ENCODE assay signal across 8 mouse cellular contexts in the genomic region with DNA sequence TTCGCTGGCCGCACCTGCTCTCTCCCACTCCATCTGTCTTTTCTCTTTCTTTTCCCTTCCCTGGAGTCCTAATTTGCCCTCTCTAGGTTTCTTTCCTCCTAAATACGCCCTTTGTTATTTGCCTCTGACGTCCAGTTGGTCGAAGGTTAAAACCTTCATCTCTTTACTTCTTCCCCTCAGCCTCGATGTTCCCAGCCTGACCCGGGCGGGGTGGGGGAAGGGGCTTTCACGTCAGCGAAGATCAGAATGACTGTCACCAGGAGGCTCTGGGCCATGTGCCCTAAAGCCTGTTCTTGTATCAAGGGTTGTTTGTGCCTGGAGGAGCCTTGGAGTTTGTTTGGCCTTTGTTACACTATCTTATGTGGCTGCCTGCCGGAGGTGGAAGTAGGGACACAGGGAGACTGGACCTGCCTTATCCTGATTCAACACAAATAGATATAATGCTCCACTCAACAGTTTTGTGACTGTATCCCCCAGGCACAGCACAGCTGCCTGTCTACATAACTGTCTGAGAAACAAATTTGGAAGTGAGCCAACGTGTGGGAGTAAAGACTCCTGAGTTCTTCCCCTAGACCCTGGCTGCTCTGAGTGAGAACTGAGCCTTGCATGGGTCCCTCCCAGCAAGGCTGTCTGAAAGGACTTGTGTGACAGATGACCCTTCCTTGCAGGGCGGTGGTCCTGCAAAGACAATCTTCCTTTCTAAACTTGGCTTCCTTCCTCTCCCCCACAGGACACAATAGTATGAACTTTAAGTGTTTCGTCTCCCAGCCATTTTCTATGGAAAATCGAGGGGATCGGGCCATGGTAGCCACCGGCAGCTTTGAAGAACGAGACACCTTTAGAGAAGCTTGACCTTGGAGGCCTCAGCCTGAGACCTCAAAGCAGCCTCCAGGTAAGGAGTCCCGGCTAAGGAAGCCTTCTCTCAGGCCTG. TPM values are rescaled to one million over a fixed set of nuclear protein-coding genes. Genes with fewer than 3 reads are reported as not detected.
DNase-seq lines count a peak whose midpoint lies in the region; TF ChIP-seq lines count a peak whose summit lies in the region.

No protein-coding gene starts in this region.

- H3K79me2 ChIP-seq in macrophage (ENCODE audit: inconsistent target) = peaks cover 44% of the 10 kb centered on the region

- H3K4me1 ChIP-seq in brown adipose tissue, adult 24 weeks (ENCODE audit: control insufficient read depth, insufficient read depth, insufficient read length, low read length) = 0 out of 2 replicates have a peak, but pooled peaks cover 5% of the 10 kb centered on the region
- H3K4me1 ChIP-seq in heart, embryonic 10.5 days = peaks cover 52% of the 10 kb centered on the region

- H3K27me3 ChIP-seq in heart, embryonic 10.5 days (ENCODE audit: insufficient read depth, poor library complexity, severe bottlenecking) = no peaks in the 10 kb centered on the region

- peaks cover 24% of the 10 kb centered on the region for H3K36me3 ChIP-seq in heart, embryonic 10.5 days
- H3K36me3 ChIP-seq in macrophage (ENCODE audit: inconsistent target) = peaks cover 24% of the 10 kb centered on the region

- 36% methylated on average over 19 of the region's 19 CpGs for WGBS in heart, embryonic 10.5 days
- 11% methylated on average over 19 of the region's 19 CpGs for WGBS in macrophage (ENCODE audit: missing documents)

- H3K9me3 ChIP-seq in heart, embryonic 10.5 days = no peaks in the 10 kb centered on the region

- H3K27ac ChIP-seq in layer of hippocampus, adult 2 months = peak overlapping the region; percentile 79
- peak overlapping the region; percentile 84 for H3K27ac ChIP-seq in brown adipose tissue, adult 24 weeks (replicated peaks; ENCODE audit: low read depth, low read length)
- H3K27ac ChIP-seq in heart, embryonic 10.5 days = peak overlapping the region; percentile 83
- peak overlapping the region; percentile 93 for H3K27ac ChIP-seq in macrophage

- peak overlapping the region; percentile 51 for H3K4me3 ChIP-seq in layer of hippocampus, adult 2 months
- H3K4me3 ChIP-seq in brown adipose tissue, adult 24 weeks (ENCODE audit: insufficient read depth, low read depth, low read length) = peak overlapping the region; percentile 72
- H3K4me3 ChIP-seq in heart, embryonic 10.5 days = peak overlapping the region; percentile 62
- peak overlapping the region; percentile 95 for H3K4me3 ChIP-seq in macrophage (ENCODE audit: inconsistent target)

- DNase-seq in layer of hippocampus, adult 2 months (ENCODE audit: low spot score in 2 of 2) = no peak
- DNase-seq in layer of hippocampus, postnatal 36 days = no peak
- no peak for DNase-seq in heart, embryonic 10.5 days (ENCODE audit: low spot score)
- DNase-seq in kidney, postnatal 10 days = peak; percentile 62
- peak; percentile 67 to 68 for DNase-seq in spleen, postnatal 10 days (ENCODE audit: low spot score in 2 of 2)
- DNase-seq in cerebellum, postnatal 4 days (ENCODE audit: low spot score in 2 of 2) = no peak

- TF ChIP-seq CTCF in layer of hippocampus, adult 2 months (conservative IDR thresholded peaks at IDR 0.05) = no peak

RNA-seq across cellular contexts. Expression of a gene that starts 0.6 kb away (rescaled TPM):
- 10 to 100 TPM; 69.0 to 72.4 TPM for total RNA-seq in layer of hippocampus, adult 2 months (2021)
- total RNA-seq in layer of hippocampus, postnatal 36 days (2021) = 10 to 100 TPM; 67.5 to 87.2 TPM
- polyA plus RNA-seq in brown adipose tissue, adult 24 weeks (2012; ENCODE audit: insufficient read depth, insufficient read length, missing spikeins) = 54.8 and 55.8 TPM in 2 replicates
- polyA plus RNA-seq in heart, embryonic 10.5 days (2016; fragmentation: Nextera tagmentation; extraction: Ambion mirVana) = 165 and 231 TPM in 2 replicates
- total RNA-seq in macrophage (2018; cell fraction: chromatin; rRNA removed) = 100 to 1,000 TPM in 12 of 26 experiments, 10 to 100 TPM in 14; 11.5 to 444 (median 80.1) TPM
- 1,000 to 10,000 TPM in 4 of 26 experiments, 100 to 1,000 TPM in 22; 386 to 1,183 (median 657) TPM for total RNA-seq in macrophage (2018; cell fraction: cytosol; rRNA removed)
- total RNA-seq in macrophage (2018; cell fraction: nucleus; rRNA removed) = 100 to 1,000 TPM in 24 of 26 experiments, 10 to 100 TPM in 2; 72.3 to 437 (median 188) TPM
- 934 to 1,261 TPM (median 1,117 TPM) in 3 replicates for polyA plus RNA-seq in macrophage (2018)

RNA-seq across cellular contexts. Expression of a gene that starts 21.0 kb away (rescaled TPM):
- total RNA-seq in layer of hippocampus, adult 2 months (2021) = 1 to 10 TPM; 3.0 to 3.6 TPM
- total RNA-seq in layer of hippocampus, postnatal 36 days (2021) = 1 to 10 TPM; 1.3 to 2.5 TPM
- polyA plus RNA-seq in brown adipose tissue, adult 24 weeks (2012; ENCODE audit: insufficient read depth, insufficient read length, missing spikeins) = 61.6 and 107 TPM in 2 replicates
- polyA plus RNA-seq in heart, embryonic 10.5 days (2016; fragmentation: Nextera tagmentation; extraction: Ambion mirVana) = 0.05 and 0.14 TPM in 2 replicates
- total RNA-seq in macrophage (2018; cell fraction: chromatin; rRNA removed) = under 1 TPM in 6 of 26 experiments, not detected in 20; 0.26 to 0.71 (median 0.52) TPM
- total RNA-seq in macrophage (2018; cell fraction: cytosol; rRNA removed) = under 1 TPM in 2 of 26 experiments, not detected in 24; 0.10 to 0.12 TPM
- total RNA-seq in macrophage (2018; cell fraction: nucleus; rRNA removed) = under 1 TPM in 3 of 26 experiments, not detected in 23; 0.21 to 0.41 (median 0.28) TPM
- not detected in 3 replicates for polyA plus RNA-seq in macrophage (2018)

RNA-seq across cellular contexts. Expression of a gene that starts 21.0 kb away (rescaled TPM):
- under 1 TPM; 0.39 to 0.51 TPM for total RNA-seq in layer of hippocampus, adult 2 months (2021)
- total RNA-seq in layer of hippocampus, postnatal 36 days (2021) = under 1 TPM; 0.43 to 0.50 TPM
- polyA plus RNA-seq in brown adipose tissue, adult 24 weeks (2012; ENCODE audit: insufficient read depth, insufficient read length, missing spikeins) = 2.6 and 2.7 TPM in 2 replicates
- polyA plus RNA-seq in heart, embryonic 10.5 days (2016; fragmentation: Nextera tagmentation; extraction: Ambion mirVana) = 0.22 and 0.35 TPM in 2 replicates
- total RNA-seq in macrophage (2018; cell fraction: chromatin; rRNA removed) = 1 to 10 TPM in 12 of 26 experiments, under 1 TPM in 11, not detected in 3; 0.33 to 2.9 (median 1.1) TPM
- 1 to 10 TPM in 21 of 26 experiments, under 1 TPM in 5; 0.59 to 2.8 (median 1.4) TPM for total RNA-seq in macrophage (2018; cell fraction: cytosol; rRNA removed)
- 1 to 10 TPM in 11 of 26 experiments, under 1 TPM in 13, not detected in 2; 0.24 to 4.2 (median 0.93) TPM for total RNA-seq in macrophage (2018; cell fraction: nucleus; rRNA removed)
- 0.88 to 2.8 TPM (median 2.0 TPM) in 3 replicates for polyA plus RNA-seq in macrophage (2018)

RNA-seq across cellular contexts. Expression of a gene that starts 43.1 kb away (rescaled TPM):
- total RNA-seq in layer of hippocampus, adult 2 months (2021) = 1 to 10 TPM; 7.8 to 9.4 TPM
- 10 to 100 TPM in 1 of 2 experiments, 1 to 10 TPM in 1; 8.3 to 10.8 TPM for total RNA-seq in layer of hippocampus, postnatal 36 days (2021)
- polyA plus RNA-seq in brown adipose tissue, adult 24 weeks (2012; ENCODE audit: insufficient read depth, insufficient read length, missing spikeins) = 6.4 and 11.6 TPM in 2 replicates
- 26.4 and 31.3 TPM in 2 replicates for polyA plus RNA-seq in heart, embryonic 10.5 days (2016; fragmentation: Nextera tagmentation; extraction: Ambion mirVana)
- 10 to 100 TPM in 9 of 26 experiments, 1 to 10 TPM in 17; 1.2 to 24.0 (median 5.3) TPM for total RNA-seq in macrophage (2018; cell fraction: chromatin; rRNA removed)
- 10 to 100 TPM; 13.0 to 43.0 (median 34.9) TPM for total RNA-seq in macrophage (2018; cell fraction: cytosol; rRNA removed)
- total RNA-seq in macrophage (2018; cell fraction: nucleus; rRNA removed) = 10 to 100 TPM in 7 of 26 experiments, 1 to 10 TPM in 19; 1.4 to 23.3 (median 6.9) TPM
- polyA plus RNA-seq in macrophage (2018) = 33.7 to 48.0 TPM (median 34.1 TPM) in 3 replicates

Comparison
In these comparisons a context has a peak if more than half of its experiments do, and no peak if none do; other contexts are left out.
1. DNase-seq: peak in kidney, postnatal 10 days (single experiment) and spleen, postnatal 10 days (2 of 2); none in layer of hippocampus, adult 2 months (0 of 2), layer of hippocampus, postnatal 36 days (0 of 2), heart, embryonic 10.5 days (single experiment) and cerebellum, postnatal 4 days (0 of 2).
2. RNA of a gene that starts 21.0 kb away (polyA plus RNA-seq): 61.6 to 107 TPM in brown adipose tissue, adult 24 weeks; 0.05 to 0.14 TPM in heart, embryonic 10.5 days and not detected in macrophage; every median in the first group is over 10 times any median in the second.
3. Peak in every context shown above with its lines, with median percentiles within 50 percentile points of each other: H3K27ac ChIP-seq and H3K4me3 ChIP-seq.